Mouse (Mus musculus) CH12.LX (cell line): ENCODE data around the gene Ppp3cb. TPM values are rescaled to one million over a fixed set of nuclear protein-coding genes. Genes with fewer than 3 reads are reported as not detected.

ENCODE experiments used
- DNase-seq: peaks from one replicate; pipeline ENCODE4 v3.0.0-alpha.2; 2013; ENCODE audit errors: extremely low read depth
- H3K27ac ChIP-seq: 2 replicates; pipeline ENCODE4 v1.5.1; 2012; ENCODE audit warnings: low read depth, mild to moderate bottlenecking, control low read depth, moderate library complexity; ENCODE audit not compliant: insufficient read depth
- H3K27me3 ChIP-seq: replicated peaks from 2 replicates; pipeline ENCODE3; 2012; ENCODE audit warnings: inconsistent platforms
- H3K36me3 ChIP-seq, 2 experiments: replicated peaks in 1 of 2; 2 replicates each; pipeline versions ENCODE3 to v1.6.1; 2012; ENCODE audit warnings: inconsistent platforms in 1 of 2, low read length in 1 of 2, mild to moderate bottlenecking in 1 of 2, mixed read lengths in 1 of 2, moderate library complexity in 1 of 2; ENCODE audit not compliant: control insufficient read depth in 1 of 2, insufficient read depth in 1 of 2
- H3K4me1 ChIP-seq, 2 experiments: 2 replicates each; pipeline ENCODE4 v1.6.1; 2012; ENCODE audit warnings: inconsistent platforms in 1 of 2, moderate library complexity in 1 of 2; ENCODE audit not compliant: insufficient read depth in 2 of 2, control insufficient read depth in 1 of 2
- H3K4me2 ChIP-seq: 2 replicates; pipeline ENCODE4 v1.6.1; 2012; ENCODE audit warnings: low read depth, mild to moderate bottlenecking, control low read depth; ENCODE audit not compliant: poor library complexity, insufficient read depth, severe bottlenecking
- H3K4me3 ChIP-seq, 3 experiments: fragments of 150-350 bp in 1 of 3; sonication (generic) in 1 of 3; replicated peaks in 1 of 3; 2 replicates each; pipeline versions ENCODE3 to v1.5.1; 2011 to 2012; ENCODE audit warnings: low read depth in 2 of 3, low read length in 2 of 3, mild to moderate bottlenecking in 2 of 3, moderate library complexity in 2 of 3, control low read depth in 1 of 3, improper control_type of control experiment in 1 of 3, inconsistent platforms in 1 of 3, mixed read lengths in 1 of 3; ENCODE audit not compliant: poor library complexity in 1 of 3
- H3K79me2 ChIP-seq: replicated peaks from 2 replicates; pipeline ENCODE4 v1.6.1; 2012; ENCODE audit warnings: mild to moderate bottlenecking, moderate library complexity; ENCODE audit not compliant: control insufficient read depth, poor library complexity, insufficient read depth, severe bottlenecking; ENCODE audit errors: extremely low read depth
- H3K9ac ChIP-seq: 2 replicates; pipeline ENCODE4 v1.6.1; 2012; ENCODE audit warnings: low read depth, mild to moderate bottlenecking, control low read depth, moderate library complexity; ENCODE audit not compliant: insufficient read depth
- H3K9me3 ChIP-seq: replicated peaks from 2 replicates; pipeline ENCODE3; 2012; ENCODE audit warnings: low read length, inconsistent platforms, mixed read lengths
- ETS1 ChIP-seq: conservative IDR thresholded peaks from 2 replicates; pipeline ENCODE4 v1.6.1; 2012; ENCODE audit warnings: low read depth, mild to moderate bottlenecking, inconsistent platforms, low read length, improper control_type of control experiment, moderate library complexity
- JUND ChIP-seq: conservative IDR thresholded peaks from 2 replicates; pipeline ENCODE4 v1.6.1; 2011; ENCODE audit warnings: low read depth, low read length, improper control_type of control experiment
- KAT2A ChIP-seq: IDR thresholded peaks from 2 replicates; pipeline ENCODE4 v1.6.1; 2012; ENCODE audit warnings: low read length, improper control_type of control experiment, inconsistent platforms; ENCODE audit not compliant: insufficient replicate concordance
- MAX ChIP-seq: IDR thresholded peaks from 2 replicates; pipeline ENCODE4 v1.6.1; 2011; ENCODE audit warnings: low read length, improper control_type of control experiment
- MAZ ChIP-seq: IDR thresholded peaks from 2 replicates; pipeline ENCODE4 v1.6.1; 2012; ENCODE audit warnings: low read depth, mild to moderate bottlenecking, inconsistent platforms, low read length, improper control_type of control experiment, moderate library complexity
- NELFE ChIP-seq: IDR thresholded peaks from 2 replicates; pipeline ENCODE4 v1.6.1; 2011; ENCODE audit warnings: low read depth, low read length, improper control_type of control experiment
- SIN3A ChIP-seq: IDR thresholded peaks from 2 replicates; pipeline ENCODE4 v1.6.1; 2012; ENCODE audit warnings: low read length, improper control_type of control experiment, inconsistent platforms
- SMC3 ChIP-seq: IDR thresholded peaks from 2 replicates; pipeline ENCODE4 v1.6.1; 2011; ENCODE audit warnings: low read depth, low read length, improper control_type of control experiment
- TCF12 ChIP-seq: IDR thresholded peaks from 2 replicates; pipeline ENCODE4 v1.6.1; 2014; ENCODE audit warnings: low read depth, mild to moderate bottlenecking, inconsistent platforms, low read length, improper control_type of control experiment
- USF2 ChIP-seq: conservative IDR thresholded peaks from 2 replicates; pipeline ENCODE4 v1.6.1; 2011; ENCODE audit warnings: low read depth, low read length, improper control_type of control experiment
- ZC3H11A ChIP-seq: IDR thresholded peaks from 2 replicates; pipeline ENCODE4 v1.6.1; 2012; ENCODE audit warnings: low read depth, mild to moderate bottlenecking, inconsistent platforms, low read length, improper control_type of control experiment
- dilution Hi-C: fragments of 300-500 bp; cut with MboI; formaldehyde crosslinking; loops from 2 replicates; pipeline ENCODE4 v1.14.3; 2020; ENCODE audit warnings: low sequenced_read_pairs; ENCODE audit not compliant: extremely low pct_unique_long_range_greater_than_20kb, extremely low pct_ligation_motif_present
- in situ Hi-C: fragments of 300-500 bp; cut with MboI; formaldehyde crosslinking; loops from 3 replicates; pipeline ENCODE4 v1.14.3; 2019; ENCODE audit warnings: low sequenced_read_pairs, low pct_ligation_motif_present, low pct_unique_long_range_greater_than_20kb, mixed read lengths
- polyA plus RNA-seq: library from polyadenylated mRNA; unstranded; fragments of >175 nt; gene quantifications from 2 replicates; pipeline ENCODE4 v1.2.1, GENCODE M21; 2012; ENCODE audit warnings: low read depth; ENCODE audit not compliant: insufficient read length
- total RNA-seq, 2 experiments: library from RNA; depleted of rRNA; stranded (reverse); fragments of 300-350 nt in 1 of 2; fragments of >200 nt in 1 of 2; gene quantifications; 2 replicates each; pipeline ENCODE4 v1.2.3; 2012 to 2014

The Ppp3cb gene
- total and polyA plus RNA-seq, 3 experiments: 25.7 to 61.1 (median 50.6) TPM

GRCm38 (mm10) chr14:20451302-20451701, 95.1 kb downstream of the Ppp3cb start:
- no peak for TF ChIP-seq NELFE
- TF ChIP-seq MAX: no peak
- no peak for TF ChIP-seq ZC3H11A
- no peak for TF ChIP-seq JUND
- no peak for TF ChIP-seq USF2
- no peak for TF ChIP-seq SMC3
- no peak for TF ChIP-seq SIN3A
- TF ChIP-seq TCF12: no peak
- no peak for TF ChIP-seq MAZ
- TF ChIP-seq KAT2A: no peak
- TF ChIP-seq ETS1: no peak
- in situ Hi-C loops (no loop called here), dilution Hi-C loops (no loop called here)
- H3K4me2 ChIP-seq: no peak overlapping the region
- H3K27ac ChIP-seq: no peak overlapping the region
- H3K27me3 ChIP-seq: no peaks in the 10 kb centered on the region
- peaks cover under 1% of the 10 kb centered on the region for H3K9me3 ChIP-seq
- DNase-seq: no peak
- H3K9ac ChIP-seq: no peak overlapping the region
- peaks cover 0 to 11% of the 10 kb centered on the region in 2 experiments; a peak in 2 of 4 replicates for H3K4me1 ChIP-seq
- no peaks in the 10 kb centered on the region for H3K79me2 ChIP-seq
- H3K4me3 ChIP-seq: no peak overlapping the region
- H3K36me3 ChIP-seq: peaks cover 9 to 21% of the 10 kb centered on the region in 2 experiments

Other genes starting within 250 kb of the Ppp3cb start
- gene Ecd, start 198.5 kb downstream of the Ppp3cb start, total RNA-seq (2012; rRNA removed): 61.4 and 72.5 TPM in 2 replicates
- gene Ecd, start 198.5 kb downstream of the Ppp3cb start, total RNA-seq (2014; rRNA removed): 105 TPM in 2 replicates
- 98.3 and 112 TPM in 2 replicates for gene Ecd, start 198.5 kb downstream of the Ppp3cb start, polyA plus RNA-seq
- 15.8 and 16.7 TPM in 2 replicates for gene Fam149b, start 198.4 kb downstream of the Ppp3cb start, total RNA-seq (2012; rRNA removed)
- gene Fam149b, start 198.4 kb downstream of the Ppp3cb start, total RNA-seq (2014; rRNA removed): 19.3 and 21.9 TPM in 2 replicates
- 19.8 and 20.0 TPM in 2 replicates for gene Fam149b, start 198.4 kb downstream of the Ppp3cb start, polyA plus RNA-seq
- gene Dnajc9, start 157.7 kb downstream of the Ppp3cb start, total RNA-seq (2012; rRNA removed): 123 and 147 TPM in 2 replicates
- 223 and 261 TPM in 2 replicates for gene Dnajc9, start 157.7 kb downstream of the Ppp3cb start, total RNA-seq (2014; rRNA removed)
- gene Dnajc9, start 157.7 kb downstream of the Ppp3cb start, polyA plus RNA-seq: 166 and 208 TPM in 2 replicates
- gene Mrps16, start 152.9 kb downstream of the Ppp3cb start, total RNA-seq (2012; rRNA removed): 112 and 128 TPM in 2 replicates
- 92.9 and 97.2 TPM in 2 replicates for gene Mrps16, start 152.9 kb downstream of the Ppp3cb start, total RNA-seq (2014; rRNA removed)
- 107 and 110 TPM in 2 replicates for gene Mrps16, start 152.9 kb downstream of the Ppp3cb start, polyA plus RNA-seq
- 0.04 and 0.08 TPM in 2 replicates for gene Cfap70, start 94.3 kb downstream of the Ppp3cb start, total RNA-seq (2012; rRNA removed)
- not detected in 2 replicates for gene Cfap70, start 94.3 kb downstream of the Ppp3cb start, total RNA-seq (2014; rRNA removed)
- gene Cfap70, start 94.3 kb downstream of the Ppp3cb start, polyA plus RNA-seq: 0.07 and 0.36 TPM in 2 replicates
- 60.2 and 63.3 TPM in 2 replicates for gene Anxa7, start 66.4 kb downstream of the Ppp3cb start, total RNA-seq (2012; rRNA removed)
- 89.2 and 91.9 TPM in 2 replicates for gene Anxa7, start 66.4 kb downstream of the Ppp3cb start, total RNA-seq (2014; rRNA removed)
- 83.8 and 99.3 TPM in 2 replicates for gene Anxa7, start 66.4 kb downstream of the Ppp3cb start, polyA plus RNA-seq
- 0.59 and 0.63 TPM in 2 replicates for gene Mss51, start 49.7 kb downstream of the Ppp3cb start, total RNA-seq (2012; rRNA removed)
- 0.45 and 0.47 TPM in 2 replicates for gene Mss51, start 49.7 kb downstream of the Ppp3cb start, total RNA-seq (2014; rRNA removed)
- 1.1 and 1.5 TPM in 2 replicates for gene Mss51, start 49.7 kb downstream of the Ppp3cb start, polyA plus RNA-seq
- gene Usp54, start 94.5 kb upstream of the Ppp3cb start, total RNA-seq (2012; rRNA removed): 5.3 TPM in 2 replicates
- 4.5 and 5.4 TPM in 2 replicates for gene Usp54, start 94.5 kb upstream of the Ppp3cb start, total RNA-seq (2014; rRNA removed)
- 9.1 and 11.7 TPM in 2 replicates for gene Usp54, start 94.5 kb upstream of the Ppp3cb start, polyA plus RNA-seq
- 1.0 and 1.7 TPM in 2 replicates for gene Myoz1, start 110.0 kb upstream of the Ppp3cb start, total RNA-seq (2012; rRNA removed)
- 1.6 and 2.4 TPM in 2 replicates for gene Myoz1, start 110.0 kb upstream of the Ppp3cb start, total RNA-seq (2014; rRNA removed)
- 2.3 and 2.6 TPM in 2 replicates for gene Myoz1, start 110.0 kb upstream of the Ppp3cb start, polyA plus RNA-seq
- gene Synpo2l, start 121.8 kb upstream of the Ppp3cb start, total RNA-seq (2012; rRNA removed): 0.04 TPM in 2 replicates
- not detected in 2 replicates for gene Synpo2l, start 121.8 kb upstream of the Ppp3cb start, total RNA-seq (2014; rRNA removed)
- gene Synpo2l, start 121.8 kb upstream of the Ppp3cb start, polyA plus RNA-seq: 0.13 and 0.26 TPM in 2 replicates
- gene Sec24c, start 127.7 kb upstream of the Ppp3cb start, total RNA-seq (2012; rRNA removed): 95.9 and 103 TPM in 2 replicates
- gene Sec24c, start 127.7 kb upstream of the Ppp3cb start, total RNA-seq (2014; rRNA removed): 51.2 and 57.0 TPM in 2 replicates
- gene Sec24c, start 127.7 kb upstream of the Ppp3cb start, polyA plus RNA-seq: 107 and 122 TPM in 2 replicates
- 2.6 and 2.9 TPM in 2 replicates for gene Fut11, start 148.4 kb upstream of the Ppp3cb start, total RNA-seq (2012; rRNA removed)
- gene Fut11, start 148.4 kb upstream of the Ppp3cb start, total RNA-seq (2014; rRNA removed): 3.5 and 3.7 TPM in 2 replicates
- 3.8 and 4.0 TPM in 2 replicates for gene Fut11, start 148.4 kb upstream of the Ppp3cb start, polyA plus RNA-seq
- gene Chchd1, start 156.4 kb upstream of the Ppp3cb start, total RNA-seq (2012; rRNA removed): 184 and 191 TPM in 2 replicates
- 391 and 402 TPM in 2 replicates for gene Chchd1, start 156.4 kb upstream of the Ppp3cb start, total RNA-seq (2014; rRNA removed)
- 157 and 166 TPM in 2 replicates for gene Chchd1, start 156.4 kb upstream of the Ppp3cb start, polyA plus RNA-seq
- gene Zswim8, start 161.0 kb upstream of the Ppp3cb start, total RNA-seq (2012; rRNA removed): 22.6 and 22.8 TPM in 2 replicates
- gene Zswim8, start 161.0 kb upstream of the Ppp3cb start, total RNA-seq (2014; rRNA removed): 8.7 and 9.5 TPM in 2 replicates
- gene Zswim8, start 161.0 kb upstream of the Ppp3cb start, polyA plus RNA-seq: 33.9 and 39.6 TPM in 2 replicates
- gene Ndst2, start 188.0 kb upstream of the Ppp3cb start, total RNA-seq (2012; rRNA removed): 17.8 and 21.1 TPM in 2 replicates
- gene Ndst2, start 188.0 kb upstream of the Ppp3cb start, total RNA-seq (2014; rRNA removed): 9.9 and 11.4 TPM in 2 replicates
- 18.0 and 20.2 TPM in 2 replicates for gene Ndst2, start 188.0 kb upstream of the Ppp3cb start, polyA plus RNA-seq
- 18.5 and 19.8 TPM in 2 replicates for gene Camk2g, start 247.5 kb upstream of the Ppp3cb start, total RNA-seq (2012; rRNA removed)
- 15.7 and 17.1 TPM in 2 replicates for gene Camk2g, start 247.5 kb upstream of the Ppp3cb start, total RNA-seq (2014; rRNA removed)
- gene Camk2g, start 247.5 kb upstream of the Ppp3cb start, polyA plus RNA-seq: 33.1 and 34.7 TPM in 2 replicates